Mouse (Mus musculus): ENCODE measurements around the gene Mrgprd.

Gene Mrgprd

DNA sequence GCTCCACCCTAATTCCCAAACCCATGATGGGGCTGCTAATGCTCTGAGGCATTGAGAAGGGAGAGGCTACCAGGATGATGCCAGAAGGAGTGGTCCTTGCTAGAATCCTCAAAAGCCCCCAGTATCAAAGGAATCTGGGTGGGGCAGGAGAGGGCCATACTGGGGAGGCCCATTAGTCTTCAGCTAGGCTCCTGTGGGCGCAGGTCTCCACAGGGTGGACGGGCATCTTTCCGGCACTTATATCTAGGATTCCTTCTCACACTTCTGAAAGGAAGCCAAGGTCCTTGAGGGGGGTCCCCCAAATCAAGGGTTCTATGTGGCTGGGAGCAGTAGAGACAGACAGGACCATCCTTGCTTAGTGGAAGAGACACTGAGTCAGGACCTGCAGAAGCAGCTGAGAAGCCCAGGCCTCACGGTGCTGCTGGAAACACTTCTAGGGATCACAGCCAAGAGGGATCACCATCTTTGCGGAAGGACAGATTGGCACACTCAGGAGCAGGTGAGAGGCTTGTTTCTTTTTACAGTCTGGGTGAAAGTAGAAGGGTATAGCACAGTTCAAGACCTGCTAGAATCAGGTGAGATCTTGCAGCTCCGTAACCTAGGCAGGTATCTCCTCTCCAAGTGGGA is at the start of gene Mrgprd:
Gene Mrgprd (plus strand): TSS at position 51 of the 627 bp plus-strand sequence.
- no peak for DNase-seq (ENCODE audit: low read depth)

DNA sequence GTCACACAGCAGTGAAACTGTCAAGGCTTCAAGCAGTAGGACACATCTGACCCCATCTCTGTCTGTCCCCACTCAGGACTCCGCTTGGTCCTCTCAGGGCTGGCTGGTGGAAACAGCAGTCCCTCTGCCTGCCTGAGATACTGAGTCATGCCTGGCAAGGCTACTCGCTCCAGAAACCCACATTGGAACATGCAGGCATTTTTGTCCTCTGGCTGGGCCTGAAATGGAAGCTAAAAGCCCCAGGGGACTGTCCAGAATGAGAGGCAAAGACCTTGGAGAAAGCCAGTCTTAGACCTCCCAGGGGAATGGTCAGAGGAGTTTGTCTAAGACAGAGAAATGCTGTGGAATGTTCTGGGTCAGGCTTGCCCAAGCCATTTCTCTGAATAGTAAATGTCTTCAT is 48.6 kb upstream of the Mrgprd start:
- DNase-seq (ENCODE audit: low read depth) = no peak

DNA sequence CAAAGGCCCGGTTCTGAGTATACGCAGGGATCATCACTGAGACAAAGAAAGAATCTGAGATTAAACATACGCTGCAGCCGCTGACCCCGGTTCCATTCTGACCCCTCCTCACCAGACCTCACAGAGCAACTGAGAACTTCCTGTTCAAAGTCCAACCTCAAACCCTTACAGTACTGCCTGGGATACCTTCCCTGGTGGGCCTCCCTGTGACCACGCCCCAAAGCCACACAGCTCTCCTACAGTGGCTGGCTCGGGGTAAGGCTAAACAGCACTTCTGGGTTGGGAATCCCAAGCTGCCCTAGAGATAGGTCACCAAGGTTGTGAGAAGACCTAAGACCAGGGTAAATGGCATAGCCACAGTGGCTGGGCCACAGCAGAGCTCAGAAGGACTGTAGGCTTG is 45.7 kb upstream of the Mrgprd start:
- DNase-seq (ENCODE audit: low read depth) = no peak

DNA sequence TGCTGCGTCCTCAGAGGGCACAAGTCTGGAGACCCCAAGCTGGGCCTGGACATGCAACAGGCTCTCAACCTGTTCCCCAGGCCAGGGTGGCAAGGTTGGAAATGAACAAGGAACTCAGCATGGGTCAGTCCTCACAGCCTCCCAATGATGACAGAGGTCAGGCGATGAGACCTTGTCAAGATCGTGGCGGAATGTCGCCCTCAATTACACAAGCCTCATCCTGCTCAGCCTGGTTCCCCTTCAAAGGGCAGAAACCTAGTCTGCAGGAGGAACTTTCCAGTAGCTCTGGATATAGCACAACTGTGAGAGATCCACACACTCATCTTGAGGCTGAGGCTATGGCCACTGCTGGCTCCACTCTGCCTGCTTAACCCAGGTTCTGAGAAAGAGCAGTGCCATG is 43.7 kb upstream of the Mrgprd start:
- no peak for DNase-seq (ENCODE audit: low read depth)

- no peak for DNase-seq (ENCODE audit: low read depth)
These were observed 39.1 kb upstream of the Mrgprd start for GRCm38 (mm10) chr7:145275488-145275887.

GRCm38 (mm10) chr7:145281396-145281795 is 33.2 kb upstream of the Mrgprd start:
- DNase-seq (ENCODE audit: low read depth) = no peak

DNA sequence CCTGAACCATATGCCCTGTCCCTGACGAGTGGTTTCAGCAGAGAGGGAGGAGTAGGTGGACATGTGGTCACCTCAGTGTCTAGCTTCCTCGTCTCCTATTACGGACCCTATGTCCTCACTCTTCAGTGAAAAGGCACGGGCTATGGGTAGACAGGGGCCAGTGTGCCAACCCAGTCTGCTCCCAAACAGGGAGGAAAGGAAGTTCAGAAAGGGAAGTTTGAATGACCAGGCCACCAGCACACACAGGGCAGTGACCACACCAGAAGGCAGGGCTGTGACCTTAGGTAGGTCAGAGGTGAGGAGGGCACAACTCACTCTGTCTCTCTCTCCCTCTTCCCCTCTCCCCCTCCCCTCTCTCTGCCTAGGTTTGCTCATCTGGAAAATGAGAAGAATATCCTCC is 31.6 kb upstream of the Mrgprd start:
- no peak for DNase-seq (ENCODE audit: low read depth)

- peak; percentile 92 for DNase-seq (ENCODE audit: low read depth)
These were observed 31.0 kb upstream of the Mrgprd start, which contains the start of gene Tpcn2 for GRCm38 (mm10) chr7:145283487-145284187. Gene Tpcn2, minus strand, starts transcription at chr7:145284011.

GRCm38 (mm10) chr7:145284293-145284692 is 30.3 kb upstream of the Mrgprd start:
- DNase-seq (ENCODE audit: low read depth) = no peak

DNA sequence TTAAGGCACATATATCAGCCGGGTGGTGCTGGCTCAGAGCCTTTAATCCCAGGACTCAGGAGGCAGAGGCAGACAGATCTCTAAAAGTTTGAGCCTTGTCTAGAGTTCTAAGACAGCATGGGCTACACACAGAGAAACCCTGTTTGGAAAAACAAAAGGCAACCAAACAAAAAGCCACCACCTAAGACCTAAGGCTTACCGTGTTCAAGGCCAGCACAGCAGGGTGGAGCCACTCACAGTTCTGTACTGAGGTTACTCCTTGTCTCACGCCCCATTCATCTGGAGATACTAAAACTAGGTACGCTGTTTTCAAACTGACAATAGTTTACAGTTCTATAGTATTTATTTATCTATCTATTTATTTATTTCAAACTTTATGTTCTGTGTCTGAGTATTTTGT is 29.2 kb upstream of the Mrgprd start:
- DNase-seq (ENCODE audit: low read depth) = no peak

DNA sequence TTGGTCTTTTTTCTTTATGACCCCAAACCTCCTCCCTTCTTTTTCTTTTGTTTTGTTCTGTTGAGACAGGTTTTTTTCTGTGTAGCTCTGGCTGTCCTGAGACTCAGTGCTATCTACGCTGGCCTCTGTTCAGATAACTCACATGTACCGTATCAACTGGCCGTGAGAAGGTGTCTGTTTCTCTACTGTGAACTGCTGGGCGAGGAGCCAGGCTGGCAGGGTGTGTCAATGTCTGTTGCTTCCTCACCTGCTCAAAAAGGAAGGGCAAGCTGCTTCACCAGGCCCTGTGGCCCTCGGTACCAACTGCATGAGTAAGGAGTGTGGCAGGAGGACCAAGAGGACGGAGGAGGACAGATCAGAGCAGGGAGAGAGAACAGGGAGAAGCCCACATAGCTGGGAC is 27.2 kb upstream of the Mrgprd start:
- no peak for DNase-seq (ENCODE audit: low read depth)

DNA sequence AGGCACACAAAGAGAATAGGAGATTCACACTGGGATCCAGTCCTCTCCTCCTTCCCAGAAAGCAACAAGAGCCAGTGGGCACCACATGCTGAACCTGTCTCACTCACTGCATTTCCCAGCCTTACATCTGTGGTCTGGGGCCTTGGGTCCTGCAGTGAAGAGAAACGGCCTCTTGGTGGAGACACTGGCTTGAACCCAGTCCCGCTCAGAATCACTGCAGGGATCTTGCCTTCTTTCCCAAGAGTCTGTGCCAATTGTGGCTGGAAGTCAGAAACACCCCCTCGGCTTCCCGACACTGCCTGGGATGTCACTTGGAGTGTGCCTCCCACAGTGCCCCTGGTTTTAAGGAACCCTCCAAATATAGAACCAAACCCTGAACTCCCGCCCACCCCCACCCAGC is 25.3 kb upstream of the Mrgprd start:
- DNase-seq (ENCODE audit: low read depth) = no peak

DNA sequence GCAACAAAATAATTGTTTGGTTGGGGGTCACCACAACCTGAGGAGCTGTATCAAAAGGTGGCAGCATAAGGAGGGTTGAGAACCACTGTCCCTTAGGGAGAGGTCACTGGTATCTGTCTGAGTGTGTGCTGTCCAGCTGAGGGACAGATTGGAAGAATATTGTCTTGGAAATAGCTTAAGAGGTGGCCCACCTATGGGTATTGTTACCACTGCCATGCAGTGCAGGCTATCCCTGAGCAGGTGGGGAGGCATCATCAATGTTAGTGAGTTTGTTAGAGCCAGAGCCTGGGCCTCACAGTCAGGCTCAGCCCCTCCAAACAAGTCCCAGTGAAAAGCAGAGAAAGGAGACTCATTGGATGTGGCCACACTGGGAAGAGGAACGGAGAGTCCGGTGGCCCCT is 22.8 kb upstream of the Mrgprd start:
- no peak for DNase-seq (ENCODE audit: low read depth)

- DNase-seq (ENCODE audit: low read depth) = no peak
These were observed 21.9 kb upstream of the Mrgprd start for GRCm38 (mm10) chr7:145292726-145293125.

- DNase-seq (ENCODE audit: low read depth) = no peak
These were observed 20.8 kb upstream of the Mrgprd start for GRCm38 (mm10) chr7:145293859-145294258.

GRCm38 (mm10) chr7:145298666-145299490 is 15.8 kb upstream of the Mrgprd start:
- no peak for DNase-seq (ENCODE audit: low read depth)

- no peak for DNase-seq (ENCODE audit: low read depth)
These were observed 14.9 kb upstream of the Mrgprd start for GRCm38 (mm10) chr7:145299562-145300320.

- no peak for DNase-seq (ENCODE audit: low read depth)
These were observed 14.2 kb upstream of the Mrgprd start, which contains the start of gene Mrgprf for GRCm38 (mm10) chr7:145300321-145301007. Gene Mrgprf, plus strand, starts transcription at chr7:145300828.

- DNase-seq (ENCODE audit: low read depth) = no peak
These were observed 13.7 kb upstream of the Mrgprd start for GRCm38 (mm10) chr7:145301008-145301340.

GRCm38 (mm10) chr7:145301341-145302005 is 13.2 kb upstream of the Mrgprd start:
- DNase-seq (ENCODE audit: low read depth) = no peak
